Mouse (Mus musculus): ENCODE measurements around the gene H2-Oa.

GRCm38 (mm10) chr17:34122188-34122984 is 30.2 kb downstream of the H2-Oa start, which contains the start of gene Brd2:
- TF ChIP-seq TAL1 (IDR thresholded peaks at IDR 0.05; ENCODE audit: low read length) = no peak
- no peak for TF ChIP-seq GATA1 (IDR thresholded peaks at IDR 0.05; ENCODE audit: low read length)
